Mouse (Mus musculus) Muller cell, postnatal 12 days (primary cell): ENCODE measurements at regions not wholly inside any gene's neighbourhood (a gene's known extent, or its start where the extent isn't known, plus 50 kb on each side); places are given as distances from the start of the nearest gene placed in this dataset.
A peak's percentile ranks its signal among the peaks of the same experiment; 100 is the strongest.

ENCODE experiments used
- DNase-seq: peaks from one replicate; pipeline ENCODE4 v3.0.0-alpha.2; 2015; ENCODE audit errors: inconsistent ontology term

GRCm38 (mm10) chr13:102352073-102352854 lies 341.1 kb upstream of the Cd180 start:
- DNase-seq, result peak; percentile 3

DNA sequence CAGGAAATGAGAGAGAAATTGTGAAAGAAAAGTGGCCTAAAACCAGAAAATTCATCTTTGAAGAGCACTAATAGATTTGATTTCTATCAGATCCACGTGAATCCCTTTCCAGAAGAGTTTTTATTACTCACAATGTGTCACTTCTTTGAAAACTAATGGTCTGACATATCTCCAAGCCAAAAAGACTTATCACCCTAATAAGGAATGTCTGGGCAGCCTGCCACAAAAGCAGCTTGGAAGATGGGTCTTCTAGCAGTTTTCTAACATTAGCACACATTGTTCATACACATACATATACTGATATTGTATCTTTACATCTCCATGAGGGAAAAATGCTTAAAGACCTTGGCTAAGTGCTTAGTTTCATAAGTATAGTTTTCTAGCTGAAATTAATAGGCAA lies 337.8 kb upstream of the Cd180 start:
- DNase-seq, result peak; percentile 84

DNA sequence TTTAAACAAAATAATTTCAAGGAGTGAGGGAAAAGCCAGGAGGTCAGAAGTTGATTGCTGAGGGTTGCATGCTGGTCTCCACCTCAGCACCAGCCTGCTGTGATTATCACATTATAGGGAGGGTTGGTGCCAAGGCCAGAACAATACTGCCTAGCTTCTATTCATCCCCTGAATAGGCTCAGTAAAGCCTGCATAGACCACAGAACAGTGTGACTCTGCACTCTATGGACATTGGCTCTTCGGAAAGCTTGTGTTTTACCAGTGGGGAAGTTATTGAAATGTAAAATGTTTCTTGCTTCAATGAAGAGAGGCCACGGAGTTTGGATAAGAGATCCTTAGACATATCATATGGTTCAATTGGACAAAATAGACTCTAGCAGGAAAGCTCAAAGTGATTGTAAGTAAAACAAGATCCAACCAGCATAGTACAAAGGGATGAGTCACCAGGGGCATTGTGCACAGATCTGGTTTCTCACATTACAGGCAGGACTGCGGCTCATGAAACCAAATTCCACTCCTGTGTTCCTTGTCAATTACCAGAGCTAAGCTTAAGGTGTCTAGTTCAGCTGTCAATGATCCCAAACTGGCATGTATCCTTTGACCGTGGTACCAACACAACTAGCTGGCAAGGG lies 320.8 kb upstream of the Cd180 start:
- DNase-seq, result peak; percentile 92

- DNase-seq, result no peak
These were observed 312.7 kb upstream of the Cd180 start for GRCm38 (mm10) chr13:102380667-102381066.

- no peak for DNase-seq
These were observed 301.4 kb upstream of the Cd180 start for GRCm38 (mm10) chr13:102391911-102392310.

- DNase-seq, result no peak
These were observed 300.3 kb upstream of the Cd180 start for GRCm38 (mm10) chr13:102392868-102393661.

GRCm38 (mm10) chr13:102393662-102393970 lies 299.7 kb upstream of the Cd180 start:
- DNase-seq, result no peak

DNA sequence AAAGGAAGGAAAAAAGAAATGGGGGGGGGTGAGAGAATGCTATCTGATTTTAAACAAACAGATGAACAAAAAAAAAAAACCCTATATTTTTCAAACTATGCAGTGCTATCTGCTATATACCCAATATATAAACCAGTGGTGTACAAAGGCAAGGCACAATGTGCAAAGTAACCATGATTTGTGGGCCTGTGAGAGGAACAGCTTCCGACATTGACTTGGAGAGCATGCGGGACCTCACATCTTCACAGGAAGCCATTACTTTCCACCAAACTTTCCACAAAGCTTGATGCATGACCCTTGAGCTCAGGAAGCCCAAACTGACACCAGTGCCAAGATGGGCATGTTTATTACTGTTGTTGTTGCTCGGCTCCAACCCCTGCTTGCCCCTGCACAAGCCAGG lies 299.3 kb upstream of the Cd180 start:
- DNase-seq, result no peak

DNA sequence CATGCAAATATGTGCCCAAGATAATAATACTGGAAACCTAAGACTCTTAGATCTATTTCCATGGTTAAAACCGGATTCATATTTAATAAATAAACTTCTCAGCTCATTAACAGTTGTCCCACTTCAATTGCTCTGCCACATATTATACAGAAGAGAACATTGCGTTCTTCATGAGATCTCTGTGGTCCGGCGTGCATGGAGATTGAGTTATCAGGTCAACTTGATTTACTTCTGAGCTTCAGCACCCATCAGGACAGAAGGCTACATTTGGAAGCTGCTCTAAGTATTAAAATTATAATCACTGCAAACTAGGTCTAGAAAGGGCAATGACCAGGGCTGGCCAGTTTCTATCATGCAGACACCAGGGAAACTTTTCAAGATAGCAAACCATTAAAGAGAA lies 295.9 kb upstream of the Cd180 start:
- no peak for DNase-seq

DNA sequence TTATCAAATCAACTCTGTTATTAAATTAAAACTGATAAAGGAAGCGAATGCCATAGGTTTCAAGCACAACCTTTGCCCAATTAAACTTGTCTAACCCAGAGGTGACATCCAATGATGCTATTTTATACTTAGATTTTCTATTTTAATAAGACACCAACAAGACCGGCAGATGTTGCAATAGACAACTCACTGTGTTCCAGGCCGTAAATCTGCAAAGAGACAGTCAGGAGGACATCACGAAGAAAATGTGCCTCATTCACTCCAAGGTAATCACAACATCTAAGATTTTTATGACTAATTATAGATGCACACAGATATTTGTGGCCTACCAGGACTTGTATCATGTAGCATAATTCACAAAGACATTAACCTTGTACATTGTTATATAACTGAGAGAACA lies 281.5 kb upstream of the Cd180 start:
- DNase-seq, result no peak

GRCm38 (mm10) chr13:102434372-102434954 lies 258.9 kb upstream of the Cd180 start:
- DNase-seq, result no peak

DNA sequence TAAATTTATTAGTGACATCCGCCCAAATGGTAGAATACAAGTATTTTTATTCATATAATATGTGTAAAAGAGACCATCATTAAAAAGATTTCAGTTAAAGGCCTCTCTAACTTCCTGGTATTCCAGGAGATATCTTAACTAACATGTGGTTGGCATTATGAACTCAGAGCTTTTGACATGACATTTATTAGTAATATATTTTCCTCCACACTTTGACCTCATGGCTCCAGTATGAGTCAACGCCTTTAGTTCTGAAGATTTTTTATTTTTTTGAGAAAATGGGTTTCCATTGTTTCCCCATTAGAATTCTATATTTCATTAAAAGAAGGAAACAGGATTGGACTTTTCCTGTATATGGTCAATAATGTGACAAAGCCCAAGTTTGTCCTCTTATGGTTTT lies 250.7 kb upstream of the Cd180 start:
- DNase-seq, result no peak

DNA sequence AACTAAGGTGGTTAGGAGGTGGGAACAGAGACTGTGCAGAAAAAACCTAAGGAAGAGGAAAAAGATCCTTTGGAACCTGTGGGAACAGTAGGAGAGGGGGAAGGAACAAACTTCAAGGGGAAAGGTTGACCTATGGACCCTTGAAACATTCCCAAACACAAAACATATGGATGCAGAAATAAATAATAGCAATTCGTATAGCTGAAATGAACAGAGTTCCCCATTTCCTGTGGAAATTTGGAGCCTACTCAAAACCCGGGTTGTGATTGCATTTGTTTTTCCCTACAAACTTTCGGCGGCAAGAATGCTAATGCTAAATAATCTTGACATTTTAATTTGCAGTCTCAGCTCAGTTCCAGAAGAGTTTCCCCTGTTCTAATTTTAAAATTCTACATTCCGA lies 246.0 kb upstream of the Cd180 start:
- DNase-seq, result no peak

- no peak for DNase-seq
These were observed 243.8 kb upstream of the Cd180 start for GRCm38 (mm10) chr13:102449416-102450121.

GRCm38 (mm10) chr13:102451176-102451575 lies 242.2 kb upstream of the Cd180 start:
- DNase-seq, result no peak

- DNase-seq, result no peak
These were observed 234.6 kb upstream of the Cd180 start for GRCm38 (mm10) chr13:102458711-102459110.

- DNase-seq, result no peak
These were observed 229.4 kb upstream of the Cd180 start for GRCm38 (mm10) chr13:102463993-102464392.

GRCm38 (mm10) chr13:102481906-102482305 lies 211.5 kb upstream of the Cd180 start:
- DNase-seq, result no peak

DNA sequence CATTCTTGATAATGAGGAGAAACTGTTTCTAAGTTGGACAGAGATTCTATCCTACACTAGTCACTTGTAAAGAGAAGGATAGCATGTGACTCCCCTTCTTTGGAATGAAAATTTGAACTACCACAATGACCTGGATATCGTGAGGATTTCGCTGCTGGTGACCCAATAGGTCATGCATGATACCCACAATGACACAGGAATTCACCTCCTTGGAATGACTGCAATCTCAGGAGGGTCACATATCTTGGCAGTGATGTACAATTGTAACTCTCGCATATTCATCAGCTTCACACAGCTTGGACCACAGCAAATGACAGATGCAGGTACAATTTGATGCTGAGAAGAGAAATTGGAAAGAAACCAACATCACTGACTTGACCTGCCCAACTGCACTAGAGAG lies 210.9 kb upstream of the Cd180 start:
- DNase-seq, result peak; percentile 55

GRCm38 (mm10) chr13:102487416-102488097 lies 205.8 kb upstream of the Cd180 start:
- DNase-seq, result no peak

GRCm38 (mm10) chr13:102491370-102491769 lies 202.0 kb upstream of the Cd180 start:
- no peak for DNase-seq
